Mouse (Mus musculus) C2C12 (cell line): ENCODE data around the gene Ube2m.

Experiments
- CTCF ChIP-seq: IDR thresholded peaks from one replicate; pipeline ENCODE4 v1.5.1; 2011; ENCODE audit not compliant: control insufficient read depth, insufficient read depth, insufficient read length
- MAX ChIP-seq: IDR thresholded peaks from one replicate; pipeline ENCODE4 v1.6.1; 2011; ENCODE audit warnings: mild to moderate bottlenecking, control low read depth
- MYOG ChIP-seq: IDR thresholded peaks from one replicate; pipeline ENCODE4 v1.6.1; 2011; ENCODE audit not compliant: control insufficient read depth, insufficient read length; ENCODE audit errors: extremely low read depth
- USF1 ChIP-seq: IDR thresholded peaks from one replicate; pipeline ENCODE4 v1.6.1; 2011; ENCODE audit warnings: low read depth, mild to moderate bottlenecking, control low read depth, moderate library complexity

- TF ChIP-seq CTCF, result no peak
- TF ChIP-seq MAX, result no peak
- TF ChIP-seq USF1, result no peak
- TF ChIP-seq MYOG, result no peak
Observed at GRCm38 (mm10) chr7:13006531-13006930, 31.5 kb downstream of the Ube2m start.
